Mouse (Mus musculus) embryonic facial prominence, embryonic 10.5 days (tissue): Measurements from ENCODE around the gene Atxn2l. TPM values are rescaled to one million over a fixed set of nuclear protein-coding genes. Genes with fewer than 3 reads are reported as not detected.
A peak's percentile ranks its signal among the peaks of the same experiment; 100 is the strongest.

Source experiments
- DNase-seq: peaks from one replicate; pipeline ENCODE4 v3.0.0-alpha.2; 2017; ENCODE audit warnings: low spot score
- H3K27ac ChIP-seq: fragments of 300-500 bp; sonication (generic); replicated peaks from 2 replicates; pipeline ENCODE4 v1.5.1; 2016; ENCODE audit warnings: mild to moderate bottlenecking
- H3K27me3 ChIP-seq: fragments of 300-500 bp; sonication (generic); replicated peaks from 2 replicates; pipeline ENCODE4 v1.6.1; 2016; ENCODE audit warnings: low read depth, mild to moderate bottlenecking; ENCODE audit not compliant: poor library complexity, severe bottlenecking
- H3K36me3 ChIP-seq: fragments of 300-500 bp; sonication (generic); replicated peaks from 2 replicates; pipeline ENCODE4 v1.6.1; 2016; ENCODE audit warnings: mild to moderate bottlenecking, moderate library complexity
- H3K4me1 ChIP-seq: fragments of 300-500 bp; sonication (generic); 2 replicates; pipeline ENCODE4 v1.6.1; 2016
- H3K4me3 ChIP-seq: fragments of 300-500 bp; sonication (generic); 2 replicates; pipeline ENCODE4 v1.5.1; 2016; ENCODE audit warnings: mild to moderate bottlenecking, moderate library complexity
- H3K9me3 ChIP-seq: fragments of 300-500 bp; sonication (generic); 2 replicates; pipeline ENCODE4 v1.6.1; 2016; ENCODE audit warnings: mild to moderate bottlenecking
- WGBS: fragments of 180-500 bp; shearing (Covaris S2); methylation state at CpG from one replicate; pipeline ENCODE4 v1.1.7; 2016; 5-methylcytosine and 5-hydroxymethylcytosine counted together
- polyA plus RNA-seq: library from polyadenylated mRNA; unstranded; fragments of >200 nt; fragmentation: Nextera tagmentation; extraction: Ambion mirVana; gene quantifications from 2 replicates; pipeline ENCODE4 v1.2.1, GENCODE M21; 2016

Atxn2l gene
- 50.4 and 54.1 TPM in 2 replicates for polyA plus RNA-seq

DNA sequence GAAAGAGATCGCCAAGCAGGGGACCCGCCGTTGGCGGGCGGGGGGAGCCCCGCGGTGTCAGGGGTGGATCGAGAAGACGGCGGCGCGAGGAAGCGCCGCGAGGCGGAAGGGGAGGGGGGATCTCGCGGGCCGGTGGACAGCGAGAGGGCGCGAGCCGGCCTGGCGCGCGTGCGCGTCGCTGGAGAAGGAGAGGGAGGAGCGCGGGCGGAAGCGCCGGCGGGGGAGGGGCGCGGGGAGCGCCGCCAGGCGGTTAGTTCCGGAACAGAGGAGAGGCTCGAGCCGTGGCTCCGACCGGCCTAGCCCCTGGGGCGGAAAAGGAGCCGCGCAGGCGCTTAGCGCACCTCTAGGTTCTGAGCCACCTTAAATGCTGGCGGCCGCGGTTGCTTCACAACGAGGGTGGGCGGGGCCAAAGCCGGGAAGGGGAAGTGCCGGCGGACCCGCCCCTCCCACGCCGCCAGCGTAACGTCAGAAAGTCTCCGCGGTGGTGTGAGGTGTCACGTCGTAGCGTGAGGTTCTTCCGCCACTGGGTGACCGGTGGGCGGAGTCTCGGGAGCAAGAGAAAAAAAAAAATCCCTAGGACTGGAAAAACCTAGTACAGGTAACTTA is at the start of gene Atxn2l:
Gene Atxn2l (minus strand): TSS at position 165 of the 606 bp plus-strand sequence.
- Histone ChIP-seq H3K27ac (peak within 1 kb of the TSS; percentile 100), H3K27me3 (no peaks in the 10 kb centered on the region), H3K9me3 (no peaks in the 10 kb centered on the region), H3K36me3 (peaks cover 30% of the 10 kb centered on the region), H3K4me1 (peaks cover 13% of the 10 kb centered on the region), H3K4me3 (peak within 1 kb of the TSS; percentile 99)
- peak; percentile 99 for DNase-seq
- WGBS, result under 1% methylated on average over 69 of the region's 72 CpGs

DNA sequence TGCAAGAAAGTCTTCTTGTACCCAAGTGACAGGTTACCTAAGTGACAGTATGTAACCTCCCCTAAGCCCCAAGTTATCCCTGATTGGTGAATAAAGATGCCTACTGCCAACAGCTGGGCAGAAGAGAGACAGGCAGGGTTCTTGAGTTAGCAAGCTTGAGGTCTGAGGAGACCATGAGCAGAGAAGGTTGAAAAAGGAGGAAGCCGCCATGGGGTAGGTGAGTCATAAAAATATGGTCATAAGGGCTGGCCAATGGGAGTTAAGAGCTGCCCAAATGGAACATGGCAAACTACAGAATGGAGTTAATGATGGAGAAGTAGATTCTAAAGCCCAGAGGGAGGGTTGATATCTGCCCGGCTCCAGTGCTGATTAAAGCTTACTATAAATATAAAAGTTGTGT is 42.4 kb upstream of the Atxn2l start:
- Histone ChIP-seq H3K4me1 (no peaks in the 10 kb centered on the region), H3K4me3 (no peak overlapping the region), H3K36me3 (peaks cover 70% of the 10 kb centered on the region), H3K27ac (no peak overlapping the region), H3K27me3 (no peaks in the 10 kb centered on the region), H3K9me3 (no peaks in the 10 kb centered on the region)
- WGBS, result 97% methylated on average over 2 of the region's 2 CpGs
- no peak for DNase-seq

DNA sequence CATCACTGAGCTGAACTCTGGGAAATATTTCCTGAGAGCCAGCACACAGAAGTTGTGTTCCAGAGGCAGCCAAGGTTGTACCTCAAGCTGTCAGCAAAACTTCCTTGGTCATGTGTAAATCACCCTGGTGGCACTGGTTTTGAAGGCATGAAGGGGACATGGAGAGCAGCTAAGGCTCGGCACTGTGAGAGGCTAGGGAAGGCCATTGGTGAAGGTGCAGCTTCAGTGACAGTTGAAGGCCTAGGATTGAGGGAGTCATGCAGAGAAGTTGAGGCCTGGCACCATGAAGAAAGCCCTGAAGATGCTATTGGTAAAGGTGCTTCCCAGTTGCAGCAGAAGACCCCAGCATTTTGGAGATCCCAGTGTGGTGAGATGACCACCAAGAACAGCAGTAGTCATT is 38.4 kb upstream of the Atxn2l start:
- H3K4me3 ChIP-seq, result no peak overlapping the region
- peaks cover 6% of the 10 kb centered on the region for H3K27me3 ChIP-seq
- H3K36me3 ChIP-seq, result peaks cover 31% of the 10 kb centered on the region
- H3K4me1 ChIP-seq, result no peaks in the 10 kb centered on the region
- no peak for DNase-seq
- no peak overlapping the region for H3K27ac ChIP-seq
- WGBS, result 80% methylated on average over 1 of the region's 1 CpGs
- no peaks in the 10 kb centered on the region for H3K9me3 ChIP-seq

GRCm38 (mm10) chr7:126537820-126538585 is 34.8 kb upstream of the Atxn2l start:
- Histone ChIP-seq H3K4me3 (no peak overlapping the region), H3K9me3 (no peaks in the 10 kb centered on the region), H3K27ac (no peak overlapping the region), H3K27me3 (peaks cover 30% of the 10 kb centered on the region), H3K4me1 (peaks cover 6% of the 10 kb centered on the region), H3K36me3 (no peaks in the 10 kb centered on the region)
- WGBS, result 81% methylated on average over 5 of the region's 5 CpGs
- DNase-seq, result no peak

DNA sequence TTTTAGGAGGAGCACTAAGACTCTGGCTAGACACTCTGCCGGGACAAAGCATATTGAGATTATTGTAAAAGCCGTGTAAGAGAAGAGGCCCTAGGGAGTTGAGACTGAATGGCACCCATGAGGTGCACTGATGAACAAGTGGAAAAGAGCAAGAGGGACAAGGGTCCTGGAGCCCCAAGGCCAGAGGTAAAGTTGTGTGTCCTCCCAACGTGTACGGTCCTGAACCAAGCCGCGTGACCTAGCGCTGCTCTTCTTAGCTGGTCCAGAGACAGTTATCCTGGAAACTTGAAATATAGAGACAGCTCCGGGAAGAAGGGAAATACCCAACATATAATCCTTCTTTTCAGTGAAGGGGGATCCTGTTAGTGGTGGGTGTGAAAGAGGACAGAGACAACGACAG is 33.2 kb upstream of the Atxn2l start:
- DNase-seq, result peak; percentile 19
- H3K9me3 ChIP-seq, result no peaks in the 10 kb centered on the region
- WGBS, result 64% methylated on average over 9 of the region's 9 CpGs
- peaks cover 6% of the 10 kb centered on the region for H3K4me1 ChIP-seq
- H3K27ac ChIP-seq, result no peak overlapping the region
- H3K36me3 ChIP-seq, result no peaks in the 10 kb centered on the region
- peaks cover 30% of the 10 kb centered on the region for H3K27me3 ChIP-seq
- peak overlapping the region; percentile 62 for H3K4me3 ChIP-seq

GRCm38 (mm10) chr7:126535766-126536165 is 32.5 kb upstream of the Atxn2l start:
- H3K36me3 ChIP-seq, result no peaks in the 10 kb centered on the region
- peak; percentile 60 for DNase-seq
- peaks cover 30% of the 10 kb centered on the region for H3K27me3 ChIP-seq
- peak overlapping the region; percentile 59; the same call in 1 of the 2 replicates for H3K27ac ChIP-seq
- H3K9me3 ChIP-seq, result no peaks in the 10 kb centered on the region
- peak overlapping the region; percentile 62 for H3K4me3 ChIP-seq
- peaks cover 6% of the 10 kb centered on the region for H3K4me1 ChIP-seq
- 3% methylated on average over 28 of the region's 28 CpGs for WGBS

DNA sequence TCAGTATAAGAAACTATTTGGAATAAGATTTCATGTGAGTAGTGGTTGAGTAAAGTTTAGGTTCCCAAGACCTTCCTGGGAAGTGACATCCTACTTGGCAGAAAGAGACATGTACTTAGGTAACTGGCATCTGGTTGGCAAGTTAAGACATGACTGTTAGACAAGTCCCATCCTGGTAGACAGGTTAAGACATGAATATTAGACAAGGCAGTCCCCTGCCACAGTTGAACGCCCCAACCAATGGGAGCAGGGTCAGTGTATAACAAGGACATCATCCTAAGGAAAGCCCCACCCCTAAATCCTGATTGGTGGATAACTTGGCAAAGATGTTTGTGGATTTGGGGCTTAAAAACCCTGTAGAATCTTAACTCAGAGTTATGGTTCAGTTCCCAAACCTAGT is 30.2 kb upstream of the Atxn2l start:
- no peak for DNase-seq
- H3K4me1 ChIP-seq, result peaks cover 6% of the 10 kb centered on the region
- peaks cover 30% of the 10 kb centered on the region for H3K27me3 ChIP-seq
- no peak overlapping the region for H3K4me3 ChIP-seq
- no peak overlapping the region for H3K27ac ChIP-seq
- 73% methylated on average over 1 of the region's 1 CpGs for WGBS
- no peaks in the 10 kb centered on the region for H3K9me3 ChIP-seq
- no peaks in the 10 kb centered on the region for H3K36me3 ChIP-seq

- H3K4me3 ChIP-seq, result no peak overlapping the region
- no peaks in the 10 kb centered on the region for H3K4me1 ChIP-seq
- H3K27ac ChIP-seq, result peak overlapping the region; percentile 90
- no peaks in the 10 kb centered on the region for H3K36me3 ChIP-seq
- peak; percentile 46 for DNase-seq
- H3K27me3 ChIP-seq, result no peaks in the 10 kb centered on the region
- 23% methylated on average over 1 of the region's 1 CpGs for WGBS
- H3K9me3 ChIP-seq, result no peaks in the 10 kb centered on the region
Observed at GRCm38 (mm10) chr7:126528166-126528577, 24.9 kb upstream of the Atxn2l start.

- no peaks in the 10 kb centered on the region for H3K4me1 ChIP-seq
- no peaks in the 10 kb centered on the region for H3K27me3 ChIP-seq
- 80% methylated on average over 3 of the region's 3 CpGs for WGBS
- H3K9me3 ChIP-seq, result no peaks in the 10 kb centered on the region
- H3K4me3 ChIP-seq, result no peak overlapping the region
- DNase-seq, result no peak
- H3K36me3 ChIP-seq, result no peaks in the 10 kb centered on the region
- no peak overlapping the region for H3K27ac ChIP-seq
Observed at GRCm38 (mm10) chr7:126523316-126523715, 20.1 kb upstream of the Atxn2l start.

DNA sequence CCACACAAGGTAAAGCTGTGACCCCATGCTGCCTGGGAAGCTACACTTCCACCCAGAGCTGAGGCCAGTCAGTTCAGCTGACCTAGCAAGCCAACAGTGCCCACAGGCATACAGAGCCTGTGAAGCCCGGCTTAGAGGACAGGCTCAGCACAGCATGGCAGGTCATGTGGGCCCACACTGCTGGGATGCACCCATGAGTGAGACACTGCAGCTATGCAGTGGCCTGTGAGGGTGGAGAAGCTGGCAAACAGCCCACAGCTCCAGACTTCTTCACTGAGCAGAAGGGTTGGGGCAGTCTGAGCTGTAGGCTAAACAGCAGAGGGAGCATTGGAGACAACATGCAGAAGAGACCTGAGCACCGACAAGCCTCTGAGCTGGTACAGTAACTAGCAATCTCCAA is 16.3 kb upstream of the Atxn2l start:
- WGBS, result 70% methylated on average over 2 of the region's 2 CpGs
- H3K27ac ChIP-seq, result no peak overlapping the region
- DNase-seq, result no peak
- H3K9me3 ChIP-seq, result no peaks in the 10 kb centered on the region
- no peak overlapping the region for H3K4me3 ChIP-seq
- H3K4me1 ChIP-seq, result no peaks in the 10 kb centered on the region
- no peaks in the 10 kb centered on the region for H3K27me3 ChIP-seq
- no peaks in the 10 kb centered on the region for H3K36me3 ChIP-seq

DNA sequence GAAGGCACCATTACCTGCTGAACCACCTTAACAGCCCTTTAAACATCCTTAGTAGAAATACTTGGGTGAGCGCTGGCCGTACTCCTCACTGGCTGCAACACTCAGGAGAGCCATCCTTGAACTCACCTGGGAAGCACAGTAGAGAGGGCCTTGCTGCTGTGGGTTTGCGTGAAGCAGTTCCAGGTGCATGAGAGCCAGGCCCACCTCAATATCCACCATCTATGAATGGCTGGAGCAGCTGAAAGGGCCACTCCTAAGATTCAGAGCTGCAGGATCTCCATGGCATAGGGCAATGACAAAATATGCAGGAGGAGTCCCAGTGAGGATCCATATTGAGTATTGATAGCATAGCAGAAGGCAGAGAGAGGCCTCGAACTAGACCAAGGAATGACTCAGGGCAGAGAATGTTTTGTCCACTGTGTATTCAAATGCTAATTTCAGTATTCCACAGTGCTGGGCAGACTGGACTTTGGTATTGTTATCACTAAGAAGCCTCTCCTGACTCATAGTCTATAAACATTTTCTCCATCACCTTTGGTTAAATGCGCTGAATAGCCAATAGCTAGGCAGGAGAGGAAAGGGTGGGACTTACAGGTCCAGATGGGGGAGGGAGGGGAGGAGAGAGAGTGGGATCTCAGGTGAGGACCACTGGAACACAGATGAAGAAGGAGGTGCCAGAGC is 15.2 kb upstream of the Atxn2l start:
- Histone ChIP-seq H3K36me3 (no peaks in the 10 kb centered on the region), H3K4me3 (no peak overlapping the region), H3K4me1 (no peaks in the 10 kb centered on the region), H3K27me3 (no peaks in the 10 kb centered on the region), H3K9me3 (no peaks in the 10 kb centered on the region), H3K27ac (no peak overlapping the region)
- 88% methylated on average over 5 of the region's 5 CpGs for WGBS
- no peak for DNase-seq

DNA sequence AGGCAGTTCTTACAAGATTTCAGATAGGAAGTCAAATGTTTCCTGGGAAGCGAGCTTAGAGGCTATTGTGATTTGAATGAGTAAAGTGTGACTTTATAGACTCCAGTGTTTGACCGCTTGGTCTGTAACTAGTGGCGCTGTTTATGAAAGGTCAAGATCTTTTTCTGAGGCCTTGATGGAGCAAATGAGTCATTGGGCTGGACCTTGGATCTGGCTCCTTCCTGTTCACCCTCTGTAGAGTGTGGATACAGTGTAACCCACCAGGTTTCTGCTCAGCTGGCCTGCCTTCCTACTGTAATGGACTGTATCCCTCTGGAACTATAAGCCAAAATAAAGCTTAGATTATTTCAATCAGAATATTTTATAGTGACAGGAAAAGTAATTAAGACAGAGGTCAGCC is 8.1 kb upstream of the Atxn2l start:
- Histone ChIP-seq H3K27ac (no peak overlapping the region), H3K4me3 (no peak overlapping the region), H3K9me3 (no peaks in the 10 kb centered on the region), H3K27me3 (no peaks in the 10 kb centered on the region), H3K36me3 (no peaks in the 10 kb centered on the region), H3K4me1 (no peaks in the 10 kb centered on the region)
- 85% methylated on average over 3 of the region's 3 CpGs for WGBS
- DNase-seq, result no peak
